Mouse (Mus musculus): ENCODE results near the gene Mpig6b. TPM values are rescaled to one million over a fixed set of nuclear protein-coding genes. Genes with fewer than 3 reads are reported as not detected.

The Mpig6b gene
- total and polyA plus RNA-seq, 2 experiments = 0.18 TPM; not detected in 1

GRCm38 (mm10) chr17:35013221-35013620 is 52.8 kb downstream of the Mpig6b start:
- Histone ChIP-seq H3K36me3 (ENCODE audit: control insufficient read depth, insufficient read depth, low read length) (peaks cover 2% of the 10 kb centered on the region; the same call in 1 of the 2 replicates), H3K27ac (replicated peaks; ENCODE audit: insufficient read depth, low read depth, low read length) (no peak overlapping the region), H3K27me3 (ENCODE audit: control insufficient read depth, insufficient read depth, low read length) (no peaks in the 10 kb centered on the region), H3K9ac (ENCODE audit: low read depth, low read length) (no peak overlapping the region), H3K4me3 (ENCODE audit: insufficient read depth, low read depth, low read length) (no peak overlapping the region), H3K4me1 (ENCODE audit: control insufficient read depth, insufficient read depth, low read length) (no peaks in the 10 kb centered on the region), H3K79me2 (ENCODE audit: control insufficient read depth, insufficient read depth, low read length) (no peaks in the 10 kb centered on the region)
- TF ChIP-seq POLR2A (IDR thresholded peaks at IDR 0.05; ENCODE audit: extremely low read depth, insufficient read depth, low read length) = no peak
- TF ChIP-seq CTCF (IDR thresholded peaks at IDR 0.05; ENCODE audit: low read depth, low read length) = no peak
- no peak for DNase-seq (ENCODE audit: extremely low read depth, low read depth, low spot score)
- 87% methylated on average over 6 of the region's 6 CpGs for WGBS

Other genes starting within 250 kb of the Mpig6b start
Only the 30 nearest of the 45 such genes appear.
- 27.6 and 36.8 TPM in 2 replicates for gene Neu1, start 134.9 kb downstream of the Mpig6b start, total RNA-seq (2014; rRNA removed)
- 52.5 and 62.5 TPM in 2 replicates for gene Neu1, start 134.9 kb downstream of the Mpig6b start, polyA plus RNA-seq (2012; rRNA removed)
- gene Hspa1b, start 106.9 kb downstream of the Mpig6b start, total RNA-seq (2014; rRNA removed) = 3.6 and 10.1 TPM in 2 replicates
- 10.0 and 11.2 TPM in 2 replicates for gene Hspa1b, start 106.9 kb downstream of the Mpig6b start, polyA plus RNA-seq (2012; rRNA removed)
- not detected in 2 replicates for gene Gm20481, start 96.3 kb downstream of the Mpig6b start, total RNA-seq (2014; rRNA removed)
- not detected in 2 replicates for gene Gm20481, start 96.3 kb downstream of the Mpig6b start, polyA plus RNA-seq (2012; rRNA removed)
- gene Hspa1a, start 94.0 kb downstream of the Mpig6b start, total RNA-seq (2014; rRNA removed) = 0.18 and 0.60 TPM in 2 replicates
- 0.45 TPM in 2 replicates for gene Hspa1a, start 94.0 kb downstream of the Mpig6b start, polyA plus RNA-seq (2012; rRNA removed)
- gene Hspa1l, start 93.5 kb downstream of the Mpig6b start, total RNA-seq (2014; rRNA removed) = 0.18 TPM in 1 of 2 replicates, not detected in the other
- gene Hspa1l, start 93.5 kb downstream of the Mpig6b start, polyA plus RNA-seq (2012; rRNA removed) = 0.05 TPM in 1 of 2 replicates, not detected in the other
- gene Lsm2, start 84.3 kb downstream of the Mpig6b start, total RNA-seq (2014; rRNA removed) = 7.9 and 11.1 TPM in 2 replicates
- 55.1 and 63.0 TPM in 2 replicates for gene Lsm2, start 84.3 kb downstream of the Mpig6b start, polyA plus RNA-seq (2012; rRNA removed)
- 11.8 and 27.5 TPM in 2 replicates for gene Vars, start 65.2 kb downstream of the Mpig6b start, total RNA-seq (2014; rRNA removed)
- 39.8 and 52.7 TPM in 2 replicates for gene Vars, start 65.2 kb downstream of the Mpig6b start, polyA plus RNA-seq (2012; rRNA removed)
- gene Vwa7, start 49.6 kb downstream of the Mpig6b start, total RNA-seq (2014; rRNA removed) = 0.07 and 0.09 TPM in 2 replicates
- 0.16 and 0.27 TPM in 2 replicates for gene Vwa7, start 49.6 kb downstream of the Mpig6b start, polyA plus RNA-seq (2012; rRNA removed)
- gene Sapcd1, start 38.2 kb downstream of the Mpig6b start, total RNA-seq (2014; rRNA removed) = 0.54 TPM in 1 of 2 replicates, not detected in the other
- gene Sapcd1, start 38.2 kb downstream of the Mpig6b start, polyA plus RNA-seq (2012; rRNA removed) = 0.66 TPM in 1 of 2 replicates, not detected in the other
- 1.0 and 2.0 TPM in 2 replicates for gene Msh5, start 19.4 kb downstream of the Mpig6b start, total RNA-seq (2014; rRNA removed)
- 1.1 and 3.9 TPM in 2 replicates for gene Msh5, start 19.4 kb downstream of the Mpig6b start, polyA plus RNA-seq (2012; rRNA removed)
- gene Clic1, start 16.2 kb downstream of the Mpig6b start, total RNA-seq (2014; rRNA removed) = 15.9 and 20.3 TPM in 2 replicates
- 12.2 and 16.8 TPM in 2 replicates for gene Clic1, start 16.2 kb downstream of the Mpig6b start, polyA plus RNA-seq (2012; rRNA removed)
- gene Ddah2, start 7.1 kb downstream of the Mpig6b start, total RNA-seq (2014; rRNA removed) = 3.0 and 3.6 TPM in 2 replicates
- gene Ddah2, start 7.1 kb downstream of the Mpig6b start, polyA plus RNA-seq (2012; rRNA removed) = 3.8 and 3.9 TPM in 2 replicates
- not detected in 2 replicates for gene Ly6g6c, start 796 bp downstream of the Mpig6b start, total RNA-seq (2014; rRNA removed)
- not detected in 2 replicates for gene Ly6g6c, start 796 bp downstream of the Mpig6b start, polyA plus RNA-seq (2012; rRNA removed)
- gene Ly6g6e, start 10.7 kb upstream of the Mpig6b start, total RNA-seq (2014; rRNA removed) = 0.37 TPM in 1 of 2 replicates, not detected in the other
- 0.33 and 0.35 TPM in 2 replicates for gene Ly6g6e, start 10.7 kb upstream of the Mpig6b start, polyA plus RNA-seq (2012; rRNA removed)
- gene Ly6g6d, start 11.9 kb upstream of the Mpig6b start, total RNA-seq (2014; rRNA removed) = 0.47 TPM in 1 of 2 replicates, not detected in the other
- gene Ly6g6d, start 11.9 kb upstream of the Mpig6b start, polyA plus RNA-seq (2012; rRNA removed) = 0.24 and 0.67 TPM in 2 replicates
- not detected in 2 replicates for gene Ly6g6f, start 19.4 kb upstream of the Mpig6b start, total RNA-seq (2014; rRNA removed)
- gene Ly6g6f, start 19.4 kb upstream of the Mpig6b start, polyA plus RNA-seq (2012; rRNA removed) = 0.07 TPM in 2 replicates
- gene Abhd16a, start 23.1 kb upstream of the Mpig6b start, total RNA-seq (2014; rRNA removed) = 62.2 and 63.3 TPM in 2 replicates
- 78.4 and 83.0 TPM in 2 replicates for gene Abhd16a, start 23.1 kb upstream of the Mpig6b start, polyA plus RNA-seq (2012; rRNA removed)
- not detected in 2 replicates for gene Ly6g5c, start 42.1 kb upstream of the Mpig6b start, total RNA-seq (2014; rRNA removed)
- gene Ly6g5c, start 42.1 kb upstream of the Mpig6b start, polyA plus RNA-seq (2012; rRNA removed) = not detected in 2 replicates
- gene Ly6g5b, start 49.2 kb upstream of the Mpig6b start, total RNA-seq (2014; rRNA removed) = 0.40 and 0.46 TPM in 2 replicates
- 0.26 and 0.62 TPM in 2 replicates for gene Ly6g5b, start 49.2 kb upstream of the Mpig6b start, polyA plus RNA-seq (2012; rRNA removed)
- gene Gpank1, start 55.3 kb upstream of the Mpig6b start, total RNA-seq (2014; rRNA removed) = 9.6 and 9.8 TPM in 2 replicates
- 10.5 and 11.4 TPM in 2 replicates for gene Gpank1, start 55.3 kb upstream of the Mpig6b start, polyA plus RNA-seq (2012; rRNA removed)
- gene Csnk2b, start 55.9 kb upstream of the Mpig6b start, total RNA-seq (2014; rRNA removed) = 60.9 and 111 TPM in 2 replicates
- 215 and 228 TPM in 2 replicates for gene Csnk2b, start 55.9 kb upstream of the Mpig6b start, polyA plus RNA-seq (2012; rRNA removed)
- gene D17H6S53E, start 60.2 kb upstream of the Mpig6b start, total RNA-seq (2014; rRNA removed) = 9.8 and 11.4 TPM in 2 replicates
- gene D17H6S53E, start 60.2 kb upstream of the Mpig6b start, polyA plus RNA-seq (2012; rRNA removed) = 12.4 and 18.3 TPM in 2 replicates
- gene Apom, start 65.9 kb upstream of the Mpig6b start, total RNA-seq (2014; rRNA removed) = 432 and 465 TPM in 2 replicates
- 510 and 575 TPM in 2 replicates for gene Apom, start 65.9 kb upstream of the Mpig6b start, polyA plus RNA-seq (2012; rRNA removed)
- 28.1 and 40.9 TPM in 2 replicates for gene Bag6, start 69.0 kb upstream of the Mpig6b start, total RNA-seq (2014; rRNA removed)
- gene Bag6, start 69.0 kb upstream of the Mpig6b start, polyA plus RNA-seq (2012; rRNA removed) = 88.4 and 119 TPM in 2 replicates
- 12.4 and 23.2 TPM in 2 replicates for gene Prrc2a, start 98.7 kb upstream of the Mpig6b start, total RNA-seq (2014; rRNA removed)
- gene Prrc2a, start 98.7 kb upstream of the Mpig6b start, polyA plus RNA-seq (2012; rRNA removed) = 103 and 144 TPM in 2 replicates
- 8.6 and 13.3 TPM in 2 replicates for gene Aif1, start 109.9 kb upstream of the Mpig6b start, total RNA-seq (2014; rRNA removed)
- gene Aif1, start 109.9 kb upstream of the Mpig6b start, polyA plus RNA-seq (2012; rRNA removed) = 1.6 and 2.5 TPM in 2 replicates
- 10.2 and 13.0 TPM in 2 replicates for gene Lst1, start 122.3 kb upstream of the Mpig6b start, total RNA-seq (2014; rRNA removed)
- gene Lst1, start 122.3 kb upstream of the Mpig6b start, polyA plus RNA-seq (2012; rRNA removed) = 5.9 and 11.8 TPM in 2 replicates
- gene Ltb, start 128.3 kb upstream of the Mpig6b start, total RNA-seq (2014; rRNA removed) = 1.8 and 3.0 TPM in 2 replicates
- 2.6 and 4.7 TPM in 2 replicates for gene Ltb, start 128.3 kb upstream of the Mpig6b start, polyA plus RNA-seq (2012; rRNA removed)
- gene Tnf, start 135.8 kb upstream of the Mpig6b start, total RNA-seq (2014; rRNA removed) = 0.13 TPM in 1 of 2 replicates, not detected in the other
- 0.15 and 0.29 TPM in 2 replicates for gene Tnf, start 135.8 kb upstream of the Mpig6b start, polyA plus RNA-seq (2012; rRNA removed)
- gene Lta, start 139.2 kb upstream of the Mpig6b start, total RNA-seq (2014; rRNA removed) = 0.27 TPM in 1 of 2 replicates, not detected in the other
- 0.06 TPM in 1 of 2 replicates, not detected in the other for gene Lta, start 139.2 kb upstream of the Mpig6b start, polyA plus RNA-seq (2012; rRNA removed)